8 mouse cellular contexts compared by ENCODE assay signal in genomic region chr7:63753274-63753751, GRCm38 (mm10).
DNase-seq lines count a peak whose midpoint lies in the region; ATAC-seq lines count a peak whose summit lies in the region.

No protein-coding gene starts in this region.

- WGBS in heart, embryonic 12.5 days: 21% methylated on average over 6 of the region's 6 CpGs
- 16% methylated on average over 6 of the region's 6 CpGs for WGBS in embryonic facial prominence, embryonic 10.5 days
- WGBS in hindbrain, embryonic 10.5 days: 21% methylated on average over 6 of the region's 6 CpGs

- no peak overlapping the region for H3K4me2 ChIP-seq in heart, embryonic 12.5 days

- H3K9me3 ChIP-seq in heart, embryonic 12.5 days (replicated peaks): no peaks in the 10 kb centered on the region
- no peaks in the 10 kb centered on the region for H3K9me3 ChIP-seq in embryonic facial prominence, embryonic 10.5 days
- H3K9me3 ChIP-seq in hindbrain, embryonic 10.5 days: no peaks in the 10 kb centered on the region

- peak; percentile 96 for DNase-seq in heart, adult 11 months
- peak; percentile 61 for DNase-seq in T-cell, adult 2 months (ENCODE audit: low spot score)
- peak; percentile 41 for DNase-seq in embryonic facial prominence, embryonic 10.5 days (ENCODE audit: low spot score)
- DNase-seq in hindbrain, embryonic 10.5 days (ENCODE audit: low spot score): peak; percentile 43
- DNase-seq in layer of hippocampus, adult 9-11 months: peak; percentile 80
- DNase-seq in lung, postnatal 36 days: peak; percentile 79
- peak; percentile 57 for DNase-seq in retina, postnatal 7 days (ENCODE audit: low read depth, low spot score)

- no peaks in the 10 kb centered on the region for H3K36me3 ChIP-seq in heart, embryonic 12.5 days
- H3K36me3 ChIP-seq in embryonic facial prominence, embryonic 10.5 days (replicated peaks): no peaks in the 10 kb centered on the region
- H3K36me3 ChIP-seq in hindbrain, embryonic 10.5 days: no peaks in the 10 kb centered on the region

- no peak overlapping the region for H3K9ac ChIP-seq in heart, embryonic 12.5 days

- peaks cover 48% of the 10 kb centered on the region for H3K27me3 ChIP-seq in heart, embryonic 12.5 days (replicated peaks)
- H3K27me3 ChIP-seq in embryonic facial prominence, embryonic 10.5 days (replicated peaks; ENCODE audit: low read depth, poor library complexity, severe bottlenecking): peaks cover 54% of the 10 kb centered on the region
- peaks cover 57% of the 10 kb centered on the region for H3K27me3 ChIP-seq in hindbrain, embryonic 10.5 days (ENCODE audit: insufficient read depth, poor library complexity, severe bottlenecking)

- no peak for ATAC-seq in heart, embryonic 12.5 days (ENCODE audit: insufficient number of reproducible peaks, low FRiP score)

- no peak overlapping the region for H3K27ac ChIP-seq in heart, embryonic 12.5 days (ENCODE audit: poor library complexity, severe bottlenecking)
- no peak overlapping the region for H3K27ac ChIP-seq in embryonic facial prominence, embryonic 10.5 days (replicated peaks)
- H3K27ac ChIP-seq in hindbrain, embryonic 10.5 days: no peak overlapping the region

- no peak overlapping the region for H3K4me3 ChIP-seq in heart, embryonic 12.5 days
- no peak overlapping the region for H3K4me3 ChIP-seq in embryonic facial prominence, embryonic 10.5 days
- H3K4me3 ChIP-seq in hindbrain, embryonic 10.5 days: no peak overlapping the region

- H3K4me1 ChIP-seq in heart, embryonic 12.5 days (replicated peaks): peaks cover 23% of the 10 kb centered on the region
- peaks cover 32% of the 10 kb centered on the region for H3K4me1 ChIP-seq in embryonic facial prominence, embryonic 10.5 days
- peaks cover 30% of the 10 kb centered on the region for H3K4me1 ChIP-seq in hindbrain, embryonic 10.5 days (replicated peaks)

Comparison
In these comparisons a context has a peak if more than half of its experiments do, and no peak if none do; other contexts are left out.
1. DNase-seq: peak in every context shown above with its lines; median percentile 96 in heart, adult 11 months; 80 in layer of hippocampus, adult 9-11 months; 79 in lung, postnatal 36 days; 61 in T-cell, adult 2 months; 57 in retina, postnatal 7 days; 43 in hindbrain, embryonic 10.5 days; 41 in embryonic facial prominence, embryonic 10.5 days.